Mouse (Mus musculus) hindbrain, embryonic 14.5 days (tissue): Measurements from ENCODE around the gene Swi5. TPM values are rescaled to one million over a fixed set of nuclear protein-coding genes. Genes with fewer than 3 reads are reported as not detected.

ENCODE experiments used
- ATAC-seq: fragments of 200-750 bp; cut with Nextera tagmentation; 2 replicates; pipeline ENCODE4 v1.8.0; 2017; ENCODE audit warnings: moderate number of reproducible peaks, mild to moderate bottlenecking, moderate TSS enrichment, moderate library complexity; ENCODE audit not compliant: low FRiP score
- DNase-seq: peaks from one replicate; pipeline ENCODE4 v3.0.0-alpha.2; 2015; ENCODE audit warnings: low spot score
- H3K27ac ChIP-seq: fragments of 300-500 bp; sonication (generic); 2 replicates; pipeline ENCODE4 v1.5.1; 2014; ENCODE audit warnings: mild to moderate bottlenecking, moderate library complexity
- H3K27me3 ChIP-seq: fragments of 300-500 bp; sonication (generic); 2 replicates; pipeline ENCODE4 v1.6.1; 2014; ENCODE audit warnings: mild to moderate bottlenecking, low read length, mixed read lengths; ENCODE audit not compliant: control insufficient read depth, insufficient read depth
- H3K36me3 ChIP-seq: fragments of 300-500 bp; sonication (generic); replicated peaks from 2 replicates; pipeline ENCODE4 v1.6.1; 2014; ENCODE audit not compliant: control insufficient read depth, insufficient read depth
- H3K4me1 ChIP-seq: fragments of 300-500 bp; sonication (generic); replicated peaks from 2 replicates; pipeline ENCODE4 v1.6.1; 2014; ENCODE audit warnings: antibody characterized with exemption, low read length, mixed read lengths; ENCODE audit not compliant: control insufficient read depth, insufficient read depth
- H3K4me2 ChIP-seq: fragments of 300-500 bp; sonication (generic); replicated peaks from 2 replicates; pipeline ENCODE4 v1.6.1; 2014; ENCODE audit warnings: mild to moderate bottlenecking, moderate library complexity
- H3K4me3 ChIP-seq: fragments of 300-500 bp; sonication (generic); replicated peaks from 2 replicates; pipeline ENCODE4 v1.5.1; 2014; ENCODE audit warnings: mild to moderate bottlenecking, low read length
- H3K9ac ChIP-seq: fragments of 300-500 bp; sonication (generic); 2 replicates; pipeline ENCODE4 v1.6.1; 2014
- H3K9me3 ChIP-seq: fragments of 300-500 bp; sonication (generic); 2 replicates; pipeline ENCODE4 v1.6.1; 2016; ENCODE audit warnings: low read length; ENCODE audit not compliant: control insufficient read depth
- WGBS: fragments of 180-500 bp; shearing (Covaris S2); extraction: QIAGEN DNeasy Blood & Tissue Kit; methylation state at CpG from one replicate; pipeline ENCODE4 v1.1.7; 2014; 5-methylcytosine and 5-hydroxymethylcytosine counted together
- microRNA-seq: library from miRNA; unstranded; fragments of <30 nt; microRNA quantifications from one replicate; pipeline ENCODE4, GENCODE M21; 2016
- polyA plus RNA-seq: library from polyadenylated mRNA; unstranded; fragments of >200 nt; fragmentation: Nextera tagmentation; extraction: Ambion mirVana; gene quantifications from 2 replicates; pipeline ENCODE4 v1.2.1, GENCODE M21; 2014

Swi5 gene
- polyA plus RNA-seq, 1 experiment from 2014 or later = 192 TPM

GRCm38 (mm10) chr2:32236760-32237487 lies 51.0 kb downstream of the Swi5 start:
- Histone ChIP-seq H3K9me3 (no peaks in the 10 kb centered on the region), H3K9ac (peak overlapping the region; percentile 69), H3K4me2 (peak overlapping the region; percentile 92), H3K27me3 (no peaks in the 10 kb centered on the region), H3K36me3 (peaks cover 27% of the 10 kb centered on the region), H3K4me3 (peak overlapping the region; percentile 74), H3K27ac (peak overlapping the region; percentile 80), H3K4me1 (peaks cover 19% of the 10 kb centered on the region)
- ATAC-seq = peak; percentile 52
- DNase-seq = peak; percentile 72
- 0% methylated on average over 20 of the region's 20 CpGs for WGBS

GRCm38 (mm10) chr2:32235886-32236759 lies 51.8 kb downstream of the Swi5 start, which contains the start of gene Pomt1:
TSS of gene Pomt1 (plus strand) at chr2:32236590.
- peak within 1 kb of the TSS; percentile 69 for H3K9ac ChIP-seq
- DNase-seq = peak; percentile 98
- H3K36me3 ChIP-seq = peaks cover 35% of the 10 kb centered on the region
- ATAC-seq = peak; percentile 92
- no peaks in the 10 kb centered on the region for H3K27me3 ChIP-seq
- H3K4me2 ChIP-seq = peak within 1 kb of the TSS; percentile 92
- H3K4me3 ChIP-seq = peak within 1 kb of the TSS; percentile 74
- peak within 1 kb of the TSS; percentile 80 for H3K27ac ChIP-seq
- under 1% methylated on average over 54 of the region's 54 CpGs for WGBS
- no peaks in the 10 kb centered on the region for H3K9me3 ChIP-seq
- H3K4me1 ChIP-seq = peaks cover 19% of the 10 kb centered on the region

- no peaks in the 10 kb centered on the region for H3K27me3 ChIP-seq
- no peaks in the 10 kb centered on the region for H3K9me3 ChIP-seq
- peak overlapping the region; percentile 74 for H3K4me3 ChIP-seq
- peaks cover 19% of the 10 kb centered on the region for H3K4me1 ChIP-seq
- peak overlapping the region; percentile 92 for H3K4me2 ChIP-seq
- WGBS = 36% methylated on average over 7 of the region's 7 CpGs
- DNase-seq (no peak), ATAC-seq (no peak)
- no peak overlapping the region for H3K27ac ChIP-seq
- peaks cover 37% of the 10 kb centered on the region for H3K36me3 ChIP-seq
- peak overlapping the region; percentile 60 for H3K9ac ChIP-seq
These were observed 52.4 kb downstream of the Swi5 start for GRCm38 (mm10) chr2:32235433-32235832.

Small RNA genes lying within 50 kb of the gene (microRNA-seq; reads per million reads assigned to microRNA genes)
- not detected for gene Gm23363
- 100 reads per million, percentile 52 among the genes with 10 or more reads in this experiment for gene Mir199b

Other genes with a start within 250 kb of the Swi5 start
- 0.52 and 0.56 TPM in 2 replicates for gene Fam78a, start 203.2 kb downstream of the Swi5 start, polyA plus RNA-seq
- gene Plpp7, start 192.5 kb downstream of the Swi5 start, polyA plus RNA-seq = 22.4 and 27.5 TPM in 2 replicates
- 105 and 119 TPM in 2 replicates for gene Prrc2b, start 137.0 kb downstream of the Swi5 start, polyA plus RNA-seq
- gene Pomt1, start 51.5 kb downstream of the Swi5 start, polyA plus RNA-seq = 26.5 and 30.8 TPM in 2 replicates
- gene Uck1, start 27.9 kb downstream of the Swi5 start, polyA plus RNA-seq = 76.0 and 86.5 TPM in 2 replicates
- gene Golga2, start 691 bp downstream of the Swi5 start, polyA plus RNA-seq = 26.4 and 29.6 TPM in 2 replicates
- 47.5 and 49.1 TPM in 2 replicates for gene Ciz1, start 64.3 kb upstream of the Swi5 start, polyA plus RNA-seq
- gene Dnm1, start 65.3 kb upstream of the Swi5 start, polyA plus RNA-seq = 123 and 132 TPM in 2 replicates
- gene 1110008P14Rik, start 93.9 kb upstream of the Swi5 start, polyA plus RNA-seq = 170 and 175 TPM in 2 replicates
- 0.78 and 1.3 TPM in 2 replicates for gene Lcn2, start 100.2 kb upstream of the Swi5 start, polyA plus RNA-seq
- gene Ptges2, start 107.8 kb upstream of the Swi5 start, polyA plus RNA-seq = 58.1 and 58.9 TPM in 2 replicates
- 5.3 TPM in 2 replicates for gene Naif1, start 162.4 kb upstream of the Swi5 start, polyA plus RNA-seq
- 39.2 and 42.9 TPM in 2 replicates for gene Slc25a25, start 163.4 kb upstream of the Swi5 start, polyA plus RNA-seq
- 7.8 and 8.3 TPM in 2 replicates for gene Fam102a, start 247.3 kb upstream of the Swi5 start, polyA plus RNA-seq